Mouse (Mus musculus) frontal cortex, postnatal 10 days (tissue): ENCODE data around the gene Galnt17.

Experiments
- DNase-seq, 2 experiments: peaks; one replicate each; pipeline ENCODE4 v3.0.0; 2022; ENCODE audit warnings: low spot score in 2 of 2, mixed read lengths in 1 of 2

The Galnt17 gene

GRCm38 (mm10) chr5:130927138-130927793 is 381.0 kb downstream of the Galnt17 start:
- DNase-seq: no peak

- DNase-seq: no peak
Measured at GRCm38 (mm10) chr5:130925681-130926080, 382.6 kb downstream of the Galnt17 start.

- no peak for DNase-seq
Measured at GRCm38 (mm10) chr5:130924245-130924827, 384.0 kb downstream of the Galnt17 start.

DNA sequence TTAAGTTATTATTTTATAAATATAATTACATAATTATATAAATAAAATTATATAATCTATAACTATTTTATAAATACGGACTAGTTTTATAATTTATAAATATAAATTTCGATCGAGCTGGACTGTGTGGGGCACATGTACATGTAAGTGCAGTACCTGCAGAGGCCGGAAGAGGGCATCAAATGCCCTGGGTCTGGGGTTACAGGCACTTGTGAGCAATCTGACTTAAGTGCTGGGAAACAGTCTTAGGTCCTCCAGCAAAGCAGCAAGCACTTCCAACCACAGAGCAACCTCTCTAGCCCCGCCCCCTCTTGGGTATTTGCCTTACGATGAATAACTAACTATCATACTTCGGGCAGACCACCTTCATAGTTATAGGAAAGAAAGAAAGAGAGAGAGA is 388.3 kb downstream of the Galnt17 start:
- DNase-seq: no peak

DNA sequence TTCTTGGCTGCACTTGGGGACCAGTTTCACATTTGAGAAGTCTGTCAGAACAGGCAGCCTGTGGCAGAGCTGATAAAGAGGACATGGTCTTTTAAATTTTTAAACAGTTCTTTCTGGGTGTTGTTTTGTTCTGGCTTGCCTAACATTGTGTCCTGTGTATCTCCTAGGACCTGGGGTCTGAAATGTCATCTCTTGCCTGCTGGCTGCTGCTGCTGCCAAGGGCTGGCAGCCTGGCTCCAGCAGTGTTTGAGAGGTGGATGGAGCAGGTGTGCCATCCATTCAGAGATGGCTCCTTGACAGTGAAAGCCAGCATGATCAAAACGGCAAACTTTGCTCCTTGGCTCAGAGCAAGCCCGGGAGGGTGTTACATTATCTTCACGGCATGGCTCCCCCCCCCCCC is 393.7 kb downstream of the Galnt17 start:
- DNase-seq: no peak

GRCm38 (mm10) chr5:130911551-130911950 is 396.7 kb downstream of the Galnt17 start:
- no peak for DNase-seq

DNA sequence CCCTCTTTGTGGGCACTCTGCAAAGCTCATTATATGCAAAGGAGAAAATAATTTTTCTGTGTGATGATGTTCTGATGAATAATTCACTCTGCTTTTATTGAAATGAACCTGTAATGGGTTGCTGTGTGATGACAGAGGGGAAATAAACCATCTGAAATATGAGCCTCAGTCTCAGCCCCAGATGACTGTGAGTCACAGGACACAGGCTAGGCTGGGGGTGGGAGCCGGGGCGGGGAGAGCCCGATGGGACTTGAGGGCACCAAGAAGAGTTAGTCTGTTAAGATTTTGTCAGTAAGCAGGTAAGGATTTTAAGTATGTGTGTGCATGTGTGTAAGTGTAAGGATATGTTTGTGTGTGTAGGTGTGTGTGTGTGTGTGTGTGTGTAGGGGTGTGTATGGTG is 406.6 kb downstream of the Galnt17 start:
- no peak for DNase-seq

DNA sequence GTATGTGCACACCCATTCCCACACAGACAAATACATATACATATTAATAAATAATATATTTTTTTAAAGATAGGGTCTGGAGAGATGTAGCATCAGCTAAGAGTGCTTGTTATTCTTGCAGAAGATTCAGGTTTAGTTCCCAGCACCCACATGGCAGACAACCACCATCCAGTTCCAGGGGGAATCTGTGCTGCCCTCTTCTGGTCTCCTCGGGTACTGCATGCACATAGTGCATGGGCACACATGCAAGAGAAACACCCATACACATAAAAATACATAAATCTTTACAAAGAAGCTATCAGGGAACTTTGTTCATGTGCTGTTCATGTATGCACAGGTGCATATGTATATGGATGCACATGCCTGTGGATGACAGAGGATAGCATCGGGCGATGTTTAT is 412.3 kb downstream of the Galnt17 start:
- DNase-seq: no peak

DNA sequence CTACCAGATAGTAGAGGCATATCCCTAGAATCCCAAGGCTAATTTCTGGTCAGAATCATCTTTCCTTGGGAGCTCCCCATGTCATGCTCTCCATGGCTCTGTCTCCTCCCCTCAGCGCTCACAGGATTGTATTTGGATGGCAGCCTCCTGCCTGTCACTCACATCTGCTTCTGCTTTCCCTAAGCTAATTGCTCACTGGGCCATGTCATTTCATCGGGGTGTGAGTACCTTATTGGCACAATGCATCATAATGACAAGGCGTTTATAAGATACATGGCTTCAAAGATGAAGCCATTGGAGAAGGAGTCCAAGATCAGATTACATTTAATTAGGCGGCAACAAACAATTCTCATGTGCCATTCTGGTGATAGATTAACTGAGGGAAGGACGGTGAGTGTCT is 416.6 kb downstream of the Galnt17 start:
- no peak for DNase-seq

DNA sequence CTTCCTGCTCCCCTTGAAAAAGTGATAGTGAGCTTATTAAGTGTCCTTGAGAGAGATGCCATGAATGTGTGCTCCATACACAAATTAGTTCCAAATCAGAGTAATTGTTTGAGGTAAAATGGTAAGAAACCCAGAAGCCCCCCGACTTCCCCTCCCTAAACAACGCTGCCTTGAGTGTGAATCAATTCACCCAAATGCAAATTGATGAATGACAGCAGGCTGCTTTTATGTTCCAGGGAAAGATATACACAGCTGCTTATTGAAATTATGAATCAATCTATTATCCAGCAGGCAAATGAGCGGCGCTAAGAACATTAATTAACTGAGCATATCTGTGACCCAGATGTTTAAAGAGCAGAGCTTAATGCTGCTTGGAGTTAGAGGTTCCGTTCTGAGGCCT is 428.0 kb downstream of the Galnt17 start:
- no peak for DNase-seq

DNA sequence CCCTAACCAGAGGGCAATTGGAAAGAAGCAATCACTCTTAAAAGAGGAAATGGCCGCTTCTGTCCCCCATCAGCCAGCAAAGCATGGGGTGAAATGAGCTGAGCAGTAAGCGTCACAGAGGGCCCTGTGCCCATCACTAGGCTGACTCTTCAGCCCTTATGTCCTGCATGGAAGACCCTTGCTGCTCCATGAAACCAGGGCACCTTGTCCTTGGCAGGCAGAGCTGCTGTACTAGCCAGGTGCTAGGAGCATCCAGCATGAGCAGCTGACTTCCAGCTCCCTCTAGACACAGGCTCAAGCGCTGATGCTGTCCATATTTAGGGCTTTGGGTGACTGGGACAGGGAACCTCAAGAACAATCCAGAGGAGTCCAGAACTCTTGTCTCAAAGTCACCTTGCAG is 432.9 kb downstream of the Galnt17 start:
- DNase-seq: no peak

- DNase-seq: no peak
Measured at GRCm38 (mm10) chr5:130871086-130871485, 437.2 kb downstream of the Galnt17 start.

- no peak for DNase-seq
Measured at GRCm38 (mm10) chr5:130869869-130870268, 438.4 kb downstream of the Galnt17 start.

DNA sequence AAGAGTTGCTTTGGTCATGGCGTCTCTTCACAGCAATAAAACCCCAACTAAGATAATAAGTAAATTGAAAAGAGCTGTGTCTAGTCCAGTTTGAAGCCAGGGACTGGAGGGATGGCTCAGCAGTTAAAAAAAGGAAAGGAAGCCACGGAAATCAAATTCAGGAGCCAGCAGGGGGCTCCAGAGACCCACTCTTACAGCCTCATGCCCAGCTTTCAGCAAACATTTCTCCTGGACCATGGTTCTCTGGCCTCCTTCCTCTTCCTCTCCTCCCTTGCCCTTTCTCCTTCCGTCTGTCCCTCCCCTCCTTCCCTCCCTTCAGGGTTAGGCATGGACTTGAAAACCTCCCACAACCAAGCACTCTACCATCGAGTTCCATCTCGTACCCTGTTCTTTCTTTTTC is 446.0 kb downstream of the Galnt17 start:
- peak in 1 of 2 experiments; percentile 51 for DNase-seq

DNA sequence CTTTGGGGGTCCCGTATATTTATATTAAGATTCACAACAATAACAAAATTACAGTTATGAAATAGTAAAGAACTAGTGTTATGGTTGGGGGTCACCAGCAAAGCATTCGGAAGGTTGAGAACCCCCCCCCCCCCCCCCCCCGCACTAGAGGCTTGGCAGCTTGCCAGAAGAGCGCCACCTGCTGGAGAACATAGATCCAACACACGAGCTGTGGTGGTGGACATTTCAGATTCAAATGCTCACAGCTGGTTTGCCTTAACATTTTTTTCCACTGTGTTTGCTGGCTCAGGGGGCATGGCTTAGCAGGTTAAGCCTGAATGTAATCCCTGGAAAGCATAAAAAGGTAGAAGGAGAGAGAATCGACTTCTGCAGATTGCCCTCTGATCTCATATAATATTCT is 448.6 kb downstream of the Galnt17 start:
- DNase-seq: no peak

GRCm38 (mm10) chr5:130858706-130859105 is 449.6 kb downstream of the Galnt17 start:
- no peak for DNase-seq

GRCm38 (mm10) chr5:130858148-130858547 is 450.1 kb downstream of the Galnt17 start:
- peak in 1 of 2 experiments; percentile 41 for DNase-seq

DNA sequence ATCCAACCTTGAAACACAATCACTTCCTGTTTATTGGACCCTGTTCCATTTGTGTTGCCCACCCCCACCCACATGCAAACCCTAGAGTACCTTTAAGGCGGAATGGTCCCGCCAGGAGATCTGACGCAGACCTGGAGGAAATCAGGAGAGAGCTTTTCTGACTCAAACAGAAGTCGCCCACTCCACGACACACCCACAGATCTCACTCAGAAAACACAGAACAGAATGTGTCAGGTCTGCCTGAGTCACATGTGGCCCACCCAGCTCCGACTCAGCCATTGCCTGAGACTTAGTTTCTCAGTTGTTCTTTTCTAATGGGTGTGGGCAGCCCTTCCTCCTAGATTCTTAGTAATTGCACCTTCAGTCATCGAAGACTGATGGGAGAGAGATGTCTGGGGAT is 453.9 kb downstream of the Galnt17 start:
- DNase-seq: no peak

- peak; percentile 74 to 85 for DNase-seq
Measured at GRCm38 (mm10) chr5:130853371-130853770, 454.9 kb downstream of the Galnt17 start.

DNA sequence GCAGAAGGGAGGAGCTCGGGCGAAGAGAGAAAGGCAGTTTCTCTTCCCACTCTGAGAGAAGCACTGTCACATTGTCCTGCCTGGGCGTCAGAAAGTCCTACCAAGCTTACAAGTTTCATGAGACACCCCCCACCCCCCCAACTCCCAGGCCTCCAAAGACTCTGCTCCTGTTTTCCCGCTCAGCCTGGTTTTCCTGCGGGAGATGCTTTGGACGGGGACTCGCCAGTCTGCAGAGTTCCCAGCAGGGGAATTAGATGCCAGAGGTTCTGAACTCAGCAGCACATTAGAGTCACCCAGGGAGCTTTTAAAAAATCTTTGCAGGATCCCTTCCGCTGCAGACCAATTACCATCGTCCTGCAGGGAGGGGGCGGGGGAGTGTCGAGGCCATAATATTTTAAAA is 456.1 kb downstream of the Galnt17 start:
- no peak for DNase-seq

- DNase-seq: no peak
Measured at GRCm38 (mm10) chr5:130849610-130850009, 458.7 kb downstream of the Galnt17 start.

- no peak for DNase-seq
Measured at GRCm38 (mm10) chr5:130848562-130848961, 459.7 kb downstream of the Galnt17 start.

GRCm38 (mm10) chr5:130825797-130826196 is 482.5 kb downstream of the Galnt17 start:
- DNase-seq: no peak
